Mouse (Mus musculus): Measurements from ENCODE around the gene Olig1. TPM values are rescaled to one million over a fixed set of nuclear protein-coding genes. Genes with fewer than 3 reads are reported as not detected.
A peak's percentile ranks its signal among the peaks of the same experiment; 100 is the strongest.
"Not testable (repeated sequence)": the region's sequence is repeated elsewhere in the genome, so short reads cannot be mapped to it uniquely, and the experiment has no call there.

The Olig1 gene
- polyA plus RNA-seq, 1 experiment from 2014 or later: 5.1 TPM

- ATAC-seq (ENCODE audit: low FRiP score, low read depth): no peak
- peaks cover 13% of the 10 kb centered on the region for H3K4me1 ChIP-seq
- peaks cover 100% of the 10 kb centered on the region for H3K27me3 ChIP-seq (replicated peaks)
- H3K4me3 ChIP-seq: no peak overlapping the region
- no peak overlapping the region for H3K9ac ChIP-seq
- H3K9me3 ChIP-seq: no peaks in the 10 kb centered on the region
- under 1% methylated on average over 30 of the region's 30 CpGs for WGBS
- H3K4me2 ChIP-seq (replicated peaks): no peak overlapping the region
- H3K36me3 ChIP-seq: no peaks in the 10 kb centered on the region
- no peak overlapping the region for H3K27ac ChIP-seq
Measured at GRCm38 (mm10) chr16:91228238-91229071, 41.1 kb upstream of the Olig1 start.

DNA sequence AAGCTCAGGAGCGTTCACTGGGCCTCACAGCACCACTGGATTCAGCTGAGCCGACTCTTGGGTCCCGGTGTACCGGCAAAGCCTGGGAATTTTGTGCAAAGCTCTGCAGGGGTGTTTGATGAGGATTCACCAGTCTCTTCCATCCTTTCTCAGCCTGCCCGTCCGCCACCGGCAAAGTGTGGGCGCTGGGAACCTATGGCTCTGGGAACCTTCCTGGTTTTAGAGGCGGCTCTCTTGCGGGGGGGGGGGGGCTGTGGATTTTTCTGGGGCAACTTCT, 40.6 kb upstream of the Olig1 start:
- Histone ChIP-seq H3K9ac (no peak overlapping the region), H3K4me1 (peaks cover 13% of the 10 kb centered on the region), H3K27ac (no peak overlapping the region), H3K4me2 (replicated peaks) (no peak overlapping the region), H3K36me3 (no peaks in the 10 kb centered on the region), H3K27me3 (replicated peaks) (peaks cover 100% of the 10 kb centered on the region), H3K4me3 (no peak overlapping the region), H3K9me3 (no peaks in the 10 kb centered on the region)
- ATAC-seq (ENCODE audit: low FRiP score, low read depth): no peak
- WGBS: 2% methylated on average over 10 of the region's 10 CpGs

- Histone ChIP-seq H3K4me1 (peaks cover 13% of the 10 kb centered on the region), H3K9me3 (no peaks in the 10 kb centered on the region), H3K4me2 (replicated peaks) (no peak overlapping the region), H3K27me3 (replicated peaks) (peaks cover 100% of the 10 kb centered on the region), H3K9ac (no peak overlapping the region), H3K4me3 (no peak overlapping the region), H3K27ac (no peak overlapping the region), H3K36me3 (no peaks in the 10 kb centered on the region)
- ATAC-seq (ENCODE audit: low FRiP score, low read depth): no peak
- WGBS: 9% methylated on average over 8 of the region's 8 CpGs
Measured at GRCm38 (mm10) chr16:91229643-91230042, 39.9 kb upstream of the Olig1 start.

DNA sequence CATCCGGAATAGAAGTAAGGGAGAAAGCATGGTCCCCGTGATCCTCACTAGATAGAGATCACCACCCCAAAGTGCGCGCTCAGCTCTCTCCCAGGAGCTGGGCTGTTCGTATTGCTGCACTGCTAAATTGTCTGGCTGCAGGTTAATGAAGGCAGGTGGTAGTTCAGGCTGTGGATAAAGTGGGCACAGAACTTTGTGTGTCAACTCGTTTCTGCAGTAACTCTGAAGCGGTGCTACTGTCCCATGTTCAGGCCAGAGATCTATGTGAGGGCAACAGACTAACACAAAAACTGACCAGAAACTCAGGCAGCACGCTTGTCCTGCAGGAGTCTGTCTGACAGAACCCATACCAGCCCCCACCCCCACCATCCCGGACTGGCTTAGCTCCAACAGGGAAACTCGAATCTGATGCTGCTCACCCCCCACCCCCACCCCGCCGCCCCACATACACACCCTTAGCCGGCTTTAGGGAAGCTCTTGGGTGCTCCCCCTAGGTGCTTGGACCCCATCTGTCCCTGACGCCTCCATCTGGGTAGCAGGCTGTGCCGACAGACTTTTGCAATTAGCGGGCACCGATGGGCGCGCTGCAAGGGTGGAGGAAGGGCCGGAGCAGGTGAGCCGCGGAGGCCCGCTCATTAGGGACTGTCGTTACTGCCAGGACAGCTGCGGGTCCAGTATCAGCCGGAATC, 37.6 kb upstream of the Olig1 start:
- Histone ChIP-seq H3K4me2 (replicated peaks) (no peak overlapping the region), H3K27me3 (replicated peaks) (peaks cover 100% of the 10 kb centered on the region), H3K9me3 (no peaks in the 10 kb centered on the region), H3K9ac (no peak overlapping the region), H3K4me1 (peaks cover 4% of the 10 kb centered on the region; the same call in 1 of the 2 replicates), H3K36me3 (no peaks in the 10 kb centered on the region), H3K4me3 (no peak overlapping the region), H3K27ac (no peak overlapping the region)
- no peak for ATAC-seq (ENCODE audit: low FRiP score, low read depth)
- WGBS: 3% methylated on average over 26 of the region's 26 CpGs

GRCm38 (mm10) chr16:91232470-91233240, 36.9 kb upstream of the Olig1 start:
- no peaks in the 10 kb centered on the region for H3K4me1 ChIP-seq
- no peaks in the 10 kb centered on the region for H3K9me3 ChIP-seq
- H3K4me2 ChIP-seq (replicated peaks): no peak overlapping the region
- H3K36me3 ChIP-seq: no peaks in the 10 kb centered on the region
- ATAC-seq (ENCODE audit: low FRiP score, low read depth): no peak
- H3K4me3 ChIP-seq: no peak overlapping the region
- H3K27me3 ChIP-seq (replicated peaks): peaks cover 100% of the 10 kb centered on the region
- WGBS: 2% methylated on average over 25 of the region's 25 CpGs
- no peak overlapping the region for H3K27ac ChIP-seq
- H3K9ac ChIP-seq: no peak overlapping the region

DNA sequence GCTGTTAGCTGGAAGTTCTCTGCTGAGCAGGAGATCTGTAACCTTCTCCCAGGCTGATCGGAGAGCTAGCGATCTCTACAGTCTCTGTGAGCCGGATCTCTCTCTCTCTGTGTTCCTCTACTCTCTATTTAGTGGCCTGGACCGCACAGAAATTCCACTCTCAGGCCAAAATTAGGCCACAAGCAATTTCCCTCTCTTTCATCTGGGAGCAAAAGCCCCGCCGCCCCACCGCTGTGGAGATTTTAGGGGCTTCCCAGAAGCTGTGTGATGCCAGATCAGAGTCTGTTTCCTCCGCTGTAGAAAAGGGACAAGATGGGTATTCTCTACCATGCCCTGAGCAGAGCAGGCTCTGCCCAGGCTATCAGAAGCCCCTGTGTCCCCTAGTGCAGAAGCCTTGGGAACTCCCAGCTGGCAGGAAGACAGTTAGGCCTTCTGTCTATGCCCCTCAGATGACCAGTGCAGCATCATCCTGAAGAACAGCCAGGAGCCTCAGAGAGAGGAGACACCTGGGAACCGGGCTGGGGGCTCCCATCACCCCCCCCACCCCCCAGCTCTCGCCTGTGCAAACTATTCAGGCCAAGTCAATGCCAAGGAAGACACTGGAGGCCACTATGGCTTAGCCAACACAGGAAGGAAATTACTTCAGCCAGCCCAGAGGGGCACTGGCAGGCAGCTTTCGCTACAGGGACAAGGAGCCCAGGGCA, 36.2 kb upstream of the Olig1 start:
- WGBS: 12% methylated on average over 11 of the region's 11 CpGs

GRCm38 (mm10) chr16:91239024-91239423, 30.5 kb upstream of the Olig1 start:
- no peak for ATAC-seq (ENCODE audit: low FRiP score, low read depth)
- H3K27me3 ChIP-seq (replicated peaks): peaks cover 93% of the 10 kb centered on the region
- H3K4me1 ChIP-seq: no peaks in the 10 kb centered on the region
- no peaks in the 10 kb centered on the region for H3K36me3 ChIP-seq
- H3K4me3 ChIP-seq: no peak overlapping the region
- no peak overlapping the region for H3K27ac ChIP-seq
- 75% methylated on average over 4 of the region's 4 CpGs for WGBS
- no peaks in the 10 kb centered on the region for H3K9me3 ChIP-seq
- H3K9ac ChIP-seq: no peak overlapping the region
- no peak overlapping the region for H3K4me2 ChIP-seq (replicated peaks)

More for the DNA sequence above, 36.2 kb upstream of the Olig1 start:
- Histone ChIP-seq H3K4me2 (replicated peaks) (no peak overlapping the region), H3K9ac (no peak overlapping the region), H3K4me1 (no peaks in the 10 kb centered on the region), H3K27ac (no peak overlapping the region), H3K36me3 (no peaks in the 10 kb centered on the region), H3K27me3 (replicated peaks) (peaks cover 100% of the 10 kb centered on the region), H3K9me3 (no peaks in the 10 kb centered on the region), H3K4me3 (no peak overlapping the region)
- ATAC-seq (ENCODE audit: low FRiP score, low read depth): no peak

GRCm38 (mm10) chr16:91246292-91246691, 23.3 kb upstream of the Olig1 start:
- H3K4me1 ChIP-seq: no peaks in the 10 kb centered on the region
- peaks cover 53% of the 10 kb centered on the region for H3K27me3 ChIP-seq (replicated peaks)
- peak; percentile 90 for ATAC-seq (ENCODE audit: low FRiP score, low read depth)
- 18% methylated on average over 9 of the region's 9 CpGs for WGBS
- H3K27ac ChIP-seq: no peak overlapping the region
- H3K9me3 ChIP-seq: no peaks in the 10 kb centered on the region
- H3K9ac ChIP-seq: no peak overlapping the region
- no peak overlapping the region for H3K4me2 ChIP-seq (replicated peaks)
- no peak overlapping the region for H3K4me3 ChIP-seq
- H3K36me3 ChIP-seq: no peaks in the 10 kb centered on the region

DNA sequence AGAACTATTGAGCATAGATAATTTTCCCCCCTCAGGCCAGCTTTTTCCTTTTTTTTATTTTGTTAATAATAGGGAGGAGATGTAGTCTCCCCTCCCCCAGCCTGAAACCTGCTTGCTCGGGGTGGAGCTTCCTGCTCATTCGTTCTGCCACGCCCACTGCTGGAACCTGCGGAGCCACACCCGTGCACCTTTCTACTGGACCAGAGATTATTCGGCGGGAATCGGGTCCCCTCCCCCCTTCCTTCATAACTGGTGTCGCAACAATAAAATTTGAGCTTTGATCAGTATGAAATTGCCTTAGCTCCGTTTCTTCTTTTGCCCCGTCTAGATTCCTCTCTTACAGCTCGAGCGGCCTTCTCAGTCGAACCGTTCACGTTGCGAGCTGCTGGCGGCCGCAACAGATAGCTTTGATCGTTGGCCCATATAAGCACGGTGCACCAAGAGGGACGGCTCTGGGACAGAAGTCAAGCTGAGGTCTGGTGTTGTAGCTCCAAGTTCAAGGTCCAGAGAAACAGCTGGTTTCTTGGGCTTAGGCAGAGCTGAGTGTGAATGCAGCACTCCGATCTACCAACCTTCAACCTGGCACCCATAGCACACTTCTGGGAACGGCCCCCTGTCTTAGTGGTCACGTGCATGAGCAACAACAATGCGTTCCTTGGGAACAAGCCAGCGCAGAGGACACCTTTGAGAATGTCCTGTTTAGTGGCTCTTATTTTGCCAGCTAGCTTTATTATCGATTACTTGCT, 14.0 kb upstream of the Olig1 start:
- peaks cover 45% of the 10 kb centered on the region for H3K27me3 ChIP-seq (replicated peaks)
- not testable (repeated sequence) for ATAC-seq (ENCODE audit: low FRiP score, low read depth); H3K36me3 ChIP-seq; H3K4me1 ChIP-seq; H3K4me3 ChIP-seq; H3K4me2 ChIP-seq (replicated peaks); H3K9ac ChIP-seq; H3K27ac ChIP-seq; H3K9me3 ChIP-seq
- WGBS: 2% methylated on average over 18 of the region's 28 CpGs

DNA sequence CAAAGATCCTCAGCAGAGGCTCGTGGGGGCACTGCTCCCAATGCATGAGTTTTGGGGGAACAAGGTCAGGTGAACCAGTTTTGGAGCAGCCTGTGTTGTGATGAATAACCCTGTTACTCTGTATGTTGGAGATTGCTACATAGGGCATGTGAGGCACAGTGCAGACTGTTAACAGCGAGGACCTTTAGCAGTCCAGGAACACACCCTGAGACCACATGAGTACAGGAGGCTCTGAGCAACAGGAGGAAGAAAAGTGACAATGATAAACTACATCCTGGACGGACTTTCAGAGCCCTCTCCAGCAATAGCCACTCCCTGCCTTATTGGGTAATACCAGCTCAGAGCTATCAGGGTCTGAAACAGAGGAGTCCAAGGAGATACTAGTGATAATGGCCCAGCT, 10.6 kb upstream of the Olig1 start:
- WGBS: 61% methylated on average over 3 of the region's 3 CpGs
- H3K9me3 ChIP-seq: no peaks in the 10 kb centered on the region
- no peak overlapping the region for H3K9ac ChIP-seq
- no peak overlapping the region for H3K27ac ChIP-seq
- no peak overlapping the region for H3K4me3 ChIP-seq
- no peak overlapping the region for H3K4me2 ChIP-seq (replicated peaks)
- H3K36me3 ChIP-seq: no peaks in the 10 kb centered on the region
- ATAC-seq (ENCODE audit: low FRiP score, low read depth): no peak
- H3K4me1 ChIP-seq: no peaks in the 10 kb centered on the region
- H3K27me3 ChIP-seq (replicated peaks): peaks cover 72% of the 10 kb centered on the region

DNA sequence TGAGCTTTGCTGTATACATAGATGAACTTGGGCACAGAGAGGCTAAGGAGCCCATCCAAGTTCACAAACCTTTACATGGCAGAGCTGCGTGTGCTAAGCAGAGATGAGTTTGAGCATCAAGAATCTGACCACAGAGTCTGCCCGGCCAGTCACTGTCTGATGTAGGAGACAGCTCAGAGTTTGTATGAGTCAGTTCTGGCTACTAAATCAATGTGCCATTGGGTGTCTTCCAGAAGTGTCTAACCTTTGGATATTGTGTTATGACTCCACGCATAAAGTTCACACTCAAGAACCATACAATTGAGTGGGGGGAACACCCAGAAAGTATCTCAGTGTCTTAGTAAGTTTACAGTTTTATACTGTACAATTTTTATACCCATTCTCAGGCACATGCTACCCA, 8.7 kb upstream of the Olig1 start:
- Histone ChIP-seq H3K4me1 (no peaks in the 10 kb centered on the region), H3K27ac (no peak overlapping the region), H3K4me2 (replicated peaks) (no peak overlapping the region), H3K36me3 (no peaks in the 10 kb centered on the region), H3K9me3 (no peaks in the 10 kb centered on the region), H3K9ac (no peak overlapping the region), H3K27me3 (replicated peaks) (peaks cover 84% of the 10 kb centered on the region), H3K4me3 (no peak overlapping the region)
- no peak for ATAC-seq (ENCODE audit: low FRiP score, low read depth)
- 93% methylated on average over 3 of the region's 3 CpGs for WGBS
